Mouse (Mus musculus) hindbrain, embryonic 16.5 days (tissue): ENCODE measurements around the gene Trrap. TPM values are rescaled to one million over a fixed set of nuclear protein-coding genes. Genes with fewer than 3 reads are reported as not detected.

Experiments
- ATAC-seq: fragments of 200-750 bp; cut with Nextera tagmentation; 2 replicates; pipeline ENCODE4 v1.8.0; 2017; ENCODE audit warnings: moderate TSS enrichment, moderate library complexity
- H3K27ac ChIP-seq: fragments of 300-500 bp; sonication (generic); 2 replicates; pipeline ENCODE4 v1.5.1; 2014; ENCODE audit warnings: low read depth, mild to moderate bottlenecking, control low read depth, low read length, moderate library complexity
- H3K27me3 ChIP-seq: fragments of 300-500 bp; sonication (generic); replicated peaks from 2 replicates; pipeline ENCODE4 v1.6.1; 2014; ENCODE audit warnings: low read length; ENCODE audit not compliant: control insufficient read depth, insufficient read depth
- H3K36me3 ChIP-seq: fragments of 300-500 bp; sonication (generic); 2 replicates; pipeline ENCODE4 v1.6.1; 2014; ENCODE audit warnings: mild to moderate bottlenecking, low read length, moderate library complexity, mixed read lengths; ENCODE audit not compliant: control insufficient read depth, insufficient read depth
- H3K4me1 ChIP-seq: fragments of 300-500 bp; sonication (generic); 2 replicates; pipeline ENCODE4 v1.6.1; 2014; ENCODE audit warnings: low read depth, low read length; ENCODE audit not compliant: control insufficient read depth, insufficient read depth
- H3K4me2 ChIP-seq: fragments of 300-500 bp; sonication (generic); 2 replicates; pipeline ENCODE4 v1.6.1; 2014; ENCODE audit warnings: mild to moderate bottlenecking, low read length, control low read depth, moderate library complexity
- H3K4me3 ChIP-seq: fragments of 300-500 bp; sonication (generic); 2 replicates; pipeline ENCODE4 v1.5.1; 2014; ENCODE audit warnings: mild to moderate bottlenecking, low read length, control low read depth, moderate library complexity
- H3K9ac ChIP-seq: fragments of 300-500 bp; sonication (generic); 2 replicates; pipeline ENCODE4 v1.6.1; 2014; ENCODE audit warnings: low read depth, mild to moderate bottlenecking, control low read depth, low read length, moderate library complexity
- H3K9me3 ChIP-seq: fragments of 300-500 bp; sonication (generic); 2 replicates; pipeline ENCODE4 v1.6.1; 2014; ENCODE audit warnings: mild to moderate bottlenecking, low read length, moderate library complexity; ENCODE audit not compliant: control insufficient read depth
- WGBS: fragments of 180-500 bp; shearing (Covaris S2); extraction: QIAGEN DNeasy Blood & Tissue Kit; methylation state at CpG from one replicate; pipeline ENCODE4 v1.1.7; 2014; 5-methylcytosine and 5-hydroxymethylcytosine counted together
- microRNA-seq: library from miRNA; unstranded; fragments of <30 nt; microRNA quantifications from one replicate; pipeline ENCODE4, GENCODE M21; 2017
- polyA plus RNA-seq: library from polyadenylated mRNA; unstranded; fragments of >200 nt; fragmentation: Nextera tagmentation; extraction: Ambion mirVana; gene quantifications from 2 replicates; pipeline ENCODE4 v1.2.1, GENCODE M21; 2015

The Trrap gene
- polyA plus RNA-seq, 1 experiment from 2014 or later, result 60.3 TPM

GRCm38 (mm10) chr5:144891276-144891675 is 123.7 kb downstream of the Trrap start:
- no peak overlapping the region for H3K9ac ChIP-seq

GRCm38 (mm10) chr5:144897881-144898280 is 130.3 kb downstream of the Trrap start:
- H3K4me2 ChIP-seq, result no peak overlapping the region
- no peak overlapping the region for H3K4me3 ChIP-seq
- ATAC-seq, result no peak
- peaks cover 16% of the 10 kb centered on the region for H3K36me3 ChIP-seq
- no peak overlapping the region for H3K9ac ChIP-seq
- no peaks in the 10 kb centered on the region for H3K9me3 ChIP-seq
- H3K27ac ChIP-seq, result no peak overlapping the region
- H3K4me1 ChIP-seq, result no peaks in the 10 kb centered on the region
- WGBS, result 18% methylated on average over 7 of the region's 7 CpGs
- no peaks in the 10 kb centered on the region for H3K27me3 ChIP-seq

More at GRCm38 (mm10) chr5:144891276-144891675, 123.7 kb downstream of the Trrap start:
- WGBS, result 86% methylated on average over 11 of the region's 11 CpGs
- Histone ChIP-seq H3K4me2 (no peak overlapping the region), H3K36me3 (peaks cover 45% of the 10 kb centered on the region), H3K27ac (no peak overlapping the region), H3K4me3 (no peak overlapping the region), H3K4me1 (no peaks in the 10 kb centered on the region), H3K27me3 (no peaks in the 10 kb centered on the region), H3K9me3 (no peaks in the 10 kb centered on the region)
- ATAC-seq, result no peak

- no peaks in the 10 kb centered on the region for H3K9me3 ChIP-seq
- 37% methylated on average over 7 of the region's 7 CpGs for WGBS
- no peak overlapping the region for H3K4me3 ChIP-seq
- H3K4me2 ChIP-seq, result no peak overlapping the region
- H3K4me1 ChIP-seq, result no peaks in the 10 kb centered on the region
- no peak overlapping the region for H3K9ac ChIP-seq
- H3K36me3 ChIP-seq, result peaks cover 10% of the 10 kb centered on the region
- H3K27me3 ChIP-seq, result no peaks in the 10 kb centered on the region
- no peak for ATAC-seq
- no peak overlapping the region for H3K27ac ChIP-seq
Measured at GRCm38 (mm10) chr5:144898448-144899052, 131.0 kb downstream of the Trrap start.

- Histone ChIP-seq H3K4me2 (no peak overlapping the region), H3K4me3 (no peak overlapping the region), H3K27ac (no peak overlapping the region), H3K36me3 (0 out of 2 replicates have a peak, but pooled peaks cover 5% of the 10 kb centered on the region), H3K4me1 (no peaks in the 10 kb centered on the region), H3K27me3 (no peaks in the 10 kb centered on the region), H3K9ac (no peak overlapping the region), H3K9me3 (no peaks in the 10 kb centered on the region)
- ATAC-seq, result no peak
- WGBS, result 85% methylated on average over 7 of the region's 7 CpGs
Measured at GRCm38 (mm10) chr5:144901035-144901434, 133.5 kb downstream of the Trrap start.

GRCm38 (mm10) chr5:144901791-144902190 is 134.3 kb downstream of the Trrap start:
- 0 out of 2 replicates have a peak, but pooled peaks cover 5% of the 10 kb centered on the region for H3K36me3 ChIP-seq
- no peaks in the 10 kb centered on the region for H3K4me1 ChIP-seq
- H3K9ac ChIP-seq, result no peak overlapping the region
- no peaks in the 10 kb centered on the region for H3K9me3 ChIP-seq
- no peak overlapping the region for H3K4me3 ChIP-seq
- H3K4me2 ChIP-seq, result no peak overlapping the region
- H3K27me3 ChIP-seq, result no peaks in the 10 kb centered on the region
- WGBS, result 68% methylated on average over 10 of the region's 10 CpGs
- no peak for ATAC-seq
- no peak overlapping the region for H3K27ac ChIP-seq

GRCm38 (mm10) chr5:144904356-144905134 is 137.0 kb downstream of the Trrap start:
- H3K4me3 ChIP-seq, result no peak overlapping the region
- H3K27me3 ChIP-seq, result no peaks in the 10 kb centered on the region
- H3K4me2 ChIP-seq, result no peak overlapping the region
- no peak overlapping the region for H3K9ac ChIP-seq
- 0 out of 2 replicates have a peak, but pooled peaks cover 2% of the 10 kb centered on the region for H3K36me3 ChIP-seq
- H3K27ac ChIP-seq, result no peak overlapping the region
- ATAC-seq, result no peak
- WGBS, result 82% methylated on average over 12 of the region's 12 CpGs
- H3K4me1 ChIP-seq, result no peaks in the 10 kb centered on the region
- no peaks in the 10 kb centered on the region for H3K9me3 ChIP-seq

- Histone ChIP-seq H3K4me3 (no peak overlapping the region), H3K27ac (no peak overlapping the region), H3K36me3 (no peaks in the 10 kb centered on the region), H3K4me2 (no peak overlapping the region), H3K27me3 (no peaks in the 10 kb centered on the region), H3K9ac (no peak overlapping the region), H3K4me1 (peaks cover 11% of the 10 kb centered on the region; the same call in 1 of the 2 replicates), H3K9me3 (no peaks in the 10 kb centered on the region)
- ATAC-seq, result no peak
- WGBS, result 68% methylated on average over 2 of the region's 2 CpGs
Measured at GRCm38 (mm10) chr5:144907591-144907990, 140.1 kb downstream of the Trrap start.

Small RNA genes lying within 50 kb of the gene (microRNA-seq; reads per million reads assigned to microRNA genes)
- gene Mir7039, result not detected

Other genes starting within 250 kb of the Trrap start
- 6.6 TPM in 2 replicates for gene Nptx2, start 221.8 kb upstream of the Trrap start, polyA plus RNA-seq
- gene Tmem130, start 5.9 kb upstream of the Trrap start, polyA plus RNA-seq, result 499 and 500 TPM in 2 replicates
- 14.9 and 30.0 TPM in 2 replicates for gene Smurf1, start 198.1 kb downstream of the Trrap start, polyA plus RNA-seq